Mouse (Mus musculus) brain, embryonic 18.5 days (tissue): ENCODE data around the gene Gm10490.

Experiments used
- DNase-seq: peaks from one replicate; pipeline ENCODE4 v3.0.0-alpha.2; 2012; ENCODE audit warnings: low read depth, low spot score

Gene Gm10490

GRCm38 (mm10) chrX:7926266-7926665, 16.9 kb downstream of the Gm10490 start:
- no peak for DNase-seq

DNA sequence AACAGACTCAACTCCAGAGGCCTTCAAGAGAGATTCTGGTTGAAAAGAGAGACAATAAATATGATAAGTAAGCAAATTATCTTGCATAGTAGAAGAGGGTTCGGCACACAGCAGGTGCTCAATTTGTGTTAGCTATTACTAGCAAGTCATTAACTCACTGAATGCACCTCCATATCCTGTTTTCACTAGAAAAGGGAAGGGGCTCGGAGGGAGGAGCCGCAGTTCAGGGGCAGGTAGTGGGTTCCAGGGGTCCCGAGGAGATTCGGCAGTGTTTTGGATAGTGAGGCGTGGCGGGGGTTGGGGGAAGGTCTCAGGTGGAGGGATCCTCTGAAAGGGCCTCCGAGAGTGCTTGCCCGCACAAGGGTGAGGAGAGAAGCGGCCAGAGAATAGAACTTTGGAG, 17.8 kb downstream of the Gm10490 start:
- DNase-seq = no peak

DNA sequence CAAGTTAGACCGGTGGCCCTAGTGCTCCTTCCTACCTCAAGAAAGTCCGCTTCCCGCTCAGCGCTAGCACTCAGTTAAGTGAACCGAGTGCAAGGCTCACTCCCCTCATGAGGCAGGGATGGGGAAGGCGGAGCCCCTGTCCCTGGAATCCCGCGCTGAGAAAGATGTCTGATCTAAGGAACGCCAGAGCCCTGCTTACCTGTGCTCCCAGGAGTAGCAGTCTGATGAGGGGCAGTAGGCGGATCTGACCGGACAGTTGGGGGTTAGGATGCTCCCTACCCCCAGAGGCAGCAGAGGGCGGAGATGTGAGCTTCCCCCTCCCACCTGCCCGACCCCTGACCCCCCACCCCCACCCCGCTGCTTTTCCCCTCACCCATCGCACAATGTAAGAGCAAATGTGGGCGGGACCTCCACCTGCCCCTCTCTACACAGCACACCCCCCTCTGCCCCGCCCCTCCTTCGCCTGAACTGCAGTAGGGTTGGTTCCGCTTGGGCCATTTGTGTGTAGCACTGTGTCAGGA, 19.0 kb downstream of the Gm10490 start, which contains the start of gene Eras:
Gene Eras, minus strand, starts transcription at position 338 of the 521 bp plus-strand sequence.
- DNase-seq = no peak

GRCm38 (mm10) chrX:7936874-7937273, 27.5 kb downstream of the Gm10490 start:
- no peak for DNase-seq

- no peak for DNase-seq
Observed at GRCm38 (mm10) chrX:7937667-7938066, 28.3 kb downstream of the Gm10490 start.

DNA sequence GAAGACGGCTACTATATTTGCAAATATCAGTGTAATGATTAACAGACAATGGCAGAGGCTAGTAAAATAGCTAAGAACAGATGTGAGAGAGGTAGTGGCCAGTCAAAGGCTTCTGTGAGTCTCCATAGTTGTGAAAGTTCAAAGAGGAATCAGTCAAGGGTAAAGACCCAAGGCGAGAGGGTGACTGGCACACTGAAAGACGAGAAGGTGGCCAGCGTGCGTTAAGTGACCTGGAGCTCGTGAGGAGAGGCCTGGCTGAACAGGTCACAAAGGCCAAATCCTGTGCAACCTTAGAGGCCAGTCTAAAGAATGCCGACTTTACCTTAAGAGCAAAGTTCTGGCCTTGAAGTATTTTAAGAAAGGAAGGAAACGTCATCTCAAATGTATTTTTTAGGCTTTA, 36.3 kb downstream of the Gm10490 start:
- DNase-seq = no peak

GRCm38 (mm10) chrX:7947108-7947899, 38.0 kb downstream of the Gm10490 start, which contains the start of gene Hdac6:
Gene Hdac6, minus strand, starts transcription at chrX:7947889.
- DNase-seq = no peak

DNA sequence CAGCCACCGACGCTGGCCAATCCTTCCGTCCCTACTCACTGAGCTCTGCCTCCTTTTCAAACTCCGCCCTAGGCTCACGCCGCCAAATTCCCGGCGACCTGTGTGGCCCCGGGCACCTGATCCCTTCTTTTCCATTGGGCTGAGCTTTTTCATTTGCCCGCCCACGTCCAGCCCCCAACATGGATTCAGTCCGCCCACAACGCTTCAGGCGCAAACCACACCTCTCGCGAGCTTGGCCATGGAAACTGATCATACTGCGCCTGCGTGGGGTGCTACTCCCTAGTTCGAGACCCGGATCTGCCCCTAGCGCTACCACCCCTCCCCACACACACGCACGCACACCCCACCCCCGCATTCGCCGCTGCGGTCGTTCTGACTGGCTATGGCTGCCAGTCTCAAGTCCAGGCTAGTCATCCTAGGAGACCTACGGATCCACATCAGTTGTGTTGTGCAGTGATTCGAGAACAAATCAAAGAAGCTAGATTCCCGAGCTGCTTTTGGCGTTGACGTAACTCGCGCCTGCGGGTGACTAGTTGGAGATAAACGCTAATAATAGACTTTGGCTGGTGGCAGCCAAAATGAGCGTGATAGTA, 38.7 kb downstream of the Gm10490 start:
- DNase-seq = peak; percentile 92

GRCm38 (mm10) chrX:7950091-7950490, 40.7 kb downstream of the Gm10490 start:
- DNase-seq = no peak

DNA sequence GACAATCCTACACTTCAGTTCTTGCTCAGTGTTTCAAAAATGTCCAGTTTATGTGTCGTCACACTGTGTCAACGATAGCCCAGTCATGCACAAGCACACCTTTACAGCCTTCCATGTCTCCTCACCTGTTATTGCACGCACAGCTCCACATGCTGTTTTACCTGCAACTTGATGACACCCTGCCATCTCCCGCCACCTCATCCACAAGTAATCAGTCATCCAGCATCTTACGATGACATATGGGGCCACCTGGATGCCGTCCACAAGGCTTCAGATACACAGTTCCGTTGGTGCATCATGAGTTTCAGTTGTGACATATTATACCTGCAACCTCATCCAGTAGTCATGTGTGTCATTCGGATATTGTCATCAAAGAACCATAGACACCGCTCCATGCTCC, 49.5 kb downstream of the Gm10490 start:
- DNase-seq = no peak
